Mouse (Mus musculus) midbrain, embryonic 14.5 days (tissue): ENCODE measurements around the gene Usp8. TPM values are rescaled to one million over a fixed set of nuclear protein-coding genes. Genes with fewer than 3 reads are reported as not detected.

ENCODE experiments used
- ATAC-seq: fragments of 200-750 bp; cut with Nextera tagmentation; 2 replicates; pipeline ENCODE4 v1.8.0; 2017; ENCODE audit warnings: moderate number of reproducible peaks, moderate library complexity; ENCODE audit not compliant: low FRiP score, low TSS enrichment
- DNase-seq: peaks from one replicate; pipeline ENCODE4 v3.0.0-alpha.2; 2015
- H3K27ac ChIP-seq: fragments of 300-500 bp; sonication (generic); replicated peaks from 2 replicates; pipeline ENCODE4 v1.5.1; 2014; ENCODE audit warnings: mild to moderate bottlenecking, low read depth, low read length, moderate library complexity
- H3K27me3 ChIP-seq: fragments of 300-500 bp; sonication (generic); 2 replicates; pipeline ENCODE4 v1.6.1; 2014; ENCODE audit warnings: low read length, control low read depth, mixed read lengths; ENCODE audit not compliant: control insufficient read depth, insufficient read depth
- H3K36me3 ChIP-seq: fragments of 300-500 bp; sonication (generic); 2 replicates; pipeline ENCODE4 v1.6.1; 2014; ENCODE audit warnings: low read length, control low read depth; ENCODE audit not compliant: control insufficient read depth, insufficient read depth
- H3K4me1 ChIP-seq: fragments of 300-500 bp; sonication (generic); 2 replicates; pipeline ENCODE4 v1.6.1; 2014; ENCODE audit warnings: mild to moderate bottlenecking, antibody characterized with exemption, low read length, control low read depth; ENCODE audit not compliant: control insufficient read depth, insufficient read depth
- H3K4me2 ChIP-seq: fragments of 300-500 bp; sonication (generic); 2 replicates; pipeline ENCODE4 v1.6.1; 2014; ENCODE audit warnings: mild to moderate bottlenecking, low read length, moderate library complexity
- H3K4me3 ChIP-seq: fragments of 300-500 bp; sonication (generic); replicated peaks from 2 replicates; pipeline ENCODE4 v1.5.1; 2014; ENCODE audit warnings: low read depth, low read length
- H3K9ac ChIP-seq: fragments of 300-500 bp; sonication (generic); replicated peaks from 2 replicates; pipeline ENCODE4 v1.6.1; 2014; ENCODE audit warnings: mild to moderate bottlenecking, low read length, moderate library complexity
- H3K9me3 ChIP-seq: fragments of 300-500 bp; sonication (generic); 2 replicates; pipeline ENCODE4 v1.6.1; 2016; ENCODE audit warnings: low read length, control low read depth, mixed read lengths; ENCODE audit not compliant: control insufficient read depth
- WGBS: fragments of 180-500 bp; shearing (Covaris S2); extraction: QIAGEN DNeasy Blood & Tissue Kit; methylation state at CpG from one replicate; pipeline ENCODE4 v1.1.7; 2014; 5-methylcytosine and 5-hydroxymethylcytosine counted together
- polyA plus RNA-seq: library from polyadenylated mRNA; unstranded; fragments of >200 nt; fragmentation: Nextera tagmentation; extraction: Ambion mirVana; gene quantifications from 2 replicates; pipeline ENCODE4 v1.2.1, GENCODE M21; 2014

Usp8 gene
- polyA plus RNA-seq, 1 experiment from 2014 or later, result 31.1 TPM

DNA sequence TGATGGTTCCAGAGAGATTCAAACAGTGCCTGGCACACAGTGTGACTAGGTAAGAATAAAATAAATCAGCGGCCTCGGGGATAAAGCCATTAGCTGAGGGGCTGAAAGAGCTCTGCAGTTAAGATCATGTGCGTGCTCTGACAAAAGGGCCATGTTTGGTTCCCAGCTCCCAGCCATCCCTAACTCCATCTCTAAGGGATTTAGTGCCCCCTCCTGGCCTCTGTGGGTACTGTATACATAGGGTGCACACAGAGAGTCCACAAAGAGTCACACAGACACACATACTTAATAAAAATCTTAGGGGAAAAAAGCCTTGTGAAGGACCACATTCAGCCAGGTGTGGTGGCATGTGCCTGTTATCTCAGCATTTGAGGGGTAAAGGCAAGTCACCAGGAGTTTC, 60.5 kb downstream of the Usp8 start:
- no peaks in the 10 kb centered on the region for H3K27me3 ChIP-seq
- H3K4me1 ChIP-seq, result no peaks in the 10 kb centered on the region
- DNase-seq (peak; percentile 3), ATAC-seq (no peak)
- no peak overlapping the region for H3K4me2 ChIP-seq
- no peak overlapping the region for H3K9ac ChIP-seq
- 98% methylated on average over 3 of the region's 3 CpGs for WGBS
- H3K9me3 ChIP-seq, result no peaks in the 10 kb centered on the region
- H3K27ac ChIP-seq, result no peak overlapping the region
- H3K4me3 ChIP-seq, result no peak overlapping the region
- peaks cover 11% of the 10 kb centered on the region for H3K36me3 ChIP-seq

DNA sequence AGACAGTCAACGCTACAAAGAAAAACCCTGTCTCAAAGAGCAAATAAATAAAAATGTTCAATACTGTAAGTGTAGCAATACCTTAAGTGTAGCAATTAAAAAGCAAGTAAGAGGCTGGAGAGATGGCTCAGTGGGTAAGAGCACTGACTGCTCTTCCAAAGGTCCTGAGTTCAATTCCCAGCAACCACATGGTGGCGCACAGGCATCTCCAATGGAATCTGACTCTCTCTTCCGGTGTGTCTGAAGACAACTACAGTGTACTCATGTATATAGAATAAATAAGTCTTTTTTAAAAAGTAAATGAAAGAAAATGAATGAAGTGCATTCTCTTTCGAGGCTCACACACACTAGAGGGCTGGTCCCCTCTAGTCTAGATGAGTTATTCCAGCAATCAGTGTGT, 61.1 kb downstream of the Usp8 start:
- ATAC-seq, result no peak
- Histone ChIP-seq H3K4me3 (no peak overlapping the region), H3K27me3 (no peaks in the 10 kb centered on the region), H3K9me3 (no peaks in the 10 kb centered on the region), H3K36me3 (peaks cover 7% of the 10 kb centered on the region), H3K4me2 (no peak overlapping the region), H3K9ac (no peak overlapping the region), H3K4me1 (no peaks in the 10 kb centered on the region), H3K27ac (no peak overlapping the region)
- DNase-seq, result peak; percentile 20
- 75% methylated on average over 4 of the region's 4 CpGs for WGBS

DNA sequence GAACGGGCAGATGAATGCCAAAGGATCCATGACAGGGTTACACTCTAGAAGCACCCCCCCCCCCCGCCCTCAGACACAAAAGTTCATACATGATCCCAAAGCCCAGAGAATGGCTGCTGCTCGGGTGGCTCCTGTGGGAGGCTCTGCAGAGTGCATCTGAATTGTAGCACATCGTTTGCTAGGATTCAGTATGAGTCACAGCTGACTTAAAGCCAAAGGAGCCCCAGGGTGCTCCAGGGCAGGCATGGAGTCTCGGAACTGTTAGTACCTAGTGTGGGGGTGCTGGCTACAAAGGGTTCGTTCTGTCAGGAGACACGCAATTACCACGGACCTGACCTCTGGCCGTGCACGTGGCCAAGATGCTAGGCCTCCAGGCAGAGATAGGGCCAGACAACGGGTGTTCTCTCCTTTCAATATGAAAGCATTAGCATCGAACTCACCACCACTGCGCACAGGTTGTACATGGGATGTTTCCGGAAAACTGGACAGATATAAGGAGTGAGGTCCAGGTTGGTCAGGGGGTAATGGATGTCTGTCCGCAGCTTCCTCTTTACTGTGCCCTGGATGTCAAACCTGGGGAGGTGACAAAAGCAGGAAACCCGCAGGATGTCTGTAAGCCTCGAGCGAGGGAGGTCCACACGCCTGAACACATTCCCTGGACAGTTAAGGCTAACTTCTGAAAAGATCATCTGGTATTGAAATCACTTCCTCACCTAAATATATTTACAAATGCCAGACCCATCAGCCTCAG, 62.5 kb downstream of the Usp8 start:
- no peaks in the 10 kb centered on the region for H3K4me1 ChIP-seq
- 79% methylated on average over 19 of the region's 19 CpGs for WGBS

GRCm38 (mm10) chr2:126772217-126772616, 65.1 kb downstream of the Usp8 start:
- Histone ChIP-seq H3K27me3 (no peaks in the 10 kb centered on the region), H3K4me3 (no peak overlapping the region), H3K4me1 (no peaks in the 10 kb centered on the region), H3K36me3 (no peaks in the 10 kb centered on the region), H3K9me3 (no peaks in the 10 kb centered on the region), H3K27ac (no peak overlapping the region), H3K9ac (no peak overlapping the region), H3K4me2 (no peak overlapping the region)
- no peak for ATAC-seq
- WGBS, result 93% methylated on average over 5 of the region's 5 CpGs
- no peak for DNase-seq

More for the DNA sequence above, 62.5 kb downstream of the Usp8 start:
- Histone ChIP-seq H3K9ac (no peak overlapping the region), H3K36me3 (no peaks in the 10 kb centered on the region), H3K4me3 (no peak overlapping the region), H3K9me3 (no peaks in the 10 kb centered on the region), H3K27me3 (no peaks in the 10 kb centered on the region), H3K4me2 (no peak overlapping the region), H3K27ac (no peak overlapping the region)
- ATAC-seq (no peak), DNase-seq (no peak)

DNA sequence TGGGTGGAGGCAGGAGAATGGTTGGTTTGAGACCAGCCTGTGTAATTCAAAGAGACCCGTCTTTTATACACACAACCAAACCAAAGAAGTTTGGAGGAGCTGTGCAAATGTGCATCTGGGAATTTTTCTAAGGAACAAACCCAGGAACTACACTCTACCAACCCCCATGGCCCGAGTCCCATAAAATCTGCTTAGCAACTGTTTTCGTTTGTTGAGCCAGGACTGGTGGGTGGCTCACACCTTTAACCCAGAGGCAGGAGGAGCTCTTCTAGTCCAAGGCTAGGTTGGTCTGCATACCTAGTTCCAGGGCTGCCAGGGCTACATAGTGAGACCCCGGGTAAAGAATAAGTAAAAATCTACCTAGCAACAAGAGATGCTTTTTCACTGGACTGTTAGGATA, 68.8 kb downstream of the Usp8 start:
- WGBS, result 68% methylated on average over 4 of the region's 4 CpGs

DNA sequence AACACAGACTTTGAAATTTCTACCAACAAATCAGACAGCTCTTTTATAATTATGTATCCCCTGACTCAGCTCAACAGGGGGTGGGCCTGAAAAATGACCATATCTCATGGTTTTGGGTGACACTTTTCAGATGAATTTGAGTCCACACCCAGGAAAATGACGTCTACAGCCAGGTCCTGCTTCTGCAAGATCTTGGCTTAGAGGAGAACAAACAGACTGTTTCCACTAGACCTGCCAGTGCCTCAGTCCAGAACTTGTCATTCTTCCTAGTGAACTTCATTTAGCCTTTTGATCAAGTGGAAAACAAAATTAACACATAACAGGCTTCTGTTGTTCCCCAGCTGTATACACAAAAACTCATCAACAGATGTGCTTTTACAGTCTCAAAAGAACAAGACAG, 69.3 kb downstream of the Usp8 start:
- no peak overlapping the region for H3K4me3 ChIP-seq
- H3K4me2 ChIP-seq, result no peak overlapping the region
- H3K9ac ChIP-seq, result no peak overlapping the region
- 70% methylated on average over 1 of the region's 1 CpGs for WGBS
- no peak for ATAC-seq
- H3K27ac ChIP-seq, result no peak overlapping the region
- H3K9me3 ChIP-seq, result no peaks in the 10 kb centered on the region
- H3K4me1 ChIP-seq, result no peaks in the 10 kb centered on the region
- H3K27me3 ChIP-seq, result no peaks in the 10 kb centered on the region
- no peak for DNase-seq
- H3K36me3 ChIP-seq, result no peaks in the 10 kb centered on the region

More for the DNA sequence above, 68.8 kb downstream of the Usp8 start:
- Histone ChIP-seq H3K27ac (no peak overlapping the region), H3K9me3 (no peaks in the 10 kb centered on the region), H3K4me2 (no peak overlapping the region), H3K4me3 (no peak overlapping the region), H3K27me3 (no peaks in the 10 kb centered on the region), H3K36me3 (no peaks in the 10 kb centered on the region), H3K9ac (no peak overlapping the region), H3K4me1 (no peaks in the 10 kb centered on the region)
- DNase-seq (no peak), ATAC-seq (no peak)

DNA sequence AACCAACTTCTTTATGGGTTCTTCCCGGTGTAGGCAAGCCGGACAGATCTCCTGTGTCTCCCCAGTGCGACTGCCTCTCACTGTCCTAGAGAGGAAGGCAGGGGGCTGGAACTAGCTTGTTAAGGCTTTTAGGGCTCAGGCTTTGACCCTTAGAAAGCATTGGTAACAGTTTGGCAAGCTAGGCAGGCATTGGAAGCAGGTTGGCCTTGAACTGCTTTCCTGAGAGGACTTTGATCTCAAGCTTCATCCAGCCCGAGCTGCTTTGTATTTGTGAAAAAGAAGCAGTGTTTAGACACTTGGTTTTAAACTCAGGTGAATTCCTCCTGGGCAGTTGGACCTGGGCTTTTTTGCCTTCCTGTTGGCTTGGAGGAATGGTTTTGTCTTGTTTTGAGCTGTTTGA, 71.7 kb downstream of the Usp8 start:
- Histone ChIP-seq H3K9me3 (no peaks in the 10 kb centered on the region), H3K4me3 (no peak overlapping the region), H3K36me3 (no peaks in the 10 kb centered on the region), H3K27me3 (no peaks in the 10 kb centered on the region), H3K27ac (no peak overlapping the region), H3K4me2 (no peak overlapping the region), H3K9ac (no peak overlapping the region), H3K4me1 (no peaks in the 10 kb centered on the region)
- ATAC-seq, result no peak
- WGBS, result 86% methylated on average over 4 of the region's 4 CpGs
- no peak for DNase-seq

DNA sequence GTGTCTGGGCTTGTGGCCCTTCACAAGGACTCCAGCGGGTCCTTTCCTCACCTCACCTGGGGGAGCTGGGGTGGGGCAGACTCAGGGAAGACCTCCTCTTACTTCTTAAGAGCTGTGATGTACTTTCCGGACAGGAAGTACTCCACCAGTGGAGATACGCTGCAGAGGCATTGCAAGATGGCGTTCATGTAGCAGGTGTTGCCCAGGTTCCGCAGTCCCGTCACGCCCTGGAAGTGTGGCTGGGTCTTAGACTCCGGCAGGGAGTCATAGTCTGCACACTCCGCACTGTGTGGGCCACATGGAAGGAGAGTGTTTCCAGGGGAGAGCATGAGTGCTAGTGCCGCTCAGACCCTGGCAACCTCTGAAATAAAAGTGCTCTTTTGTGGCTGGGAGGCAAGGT, 73.2 kb downstream of the Usp8 start:
- DNase-seq (no peak), ATAC-seq (no peak)
- Histone ChIP-seq H3K4me3 (no peak overlapping the region), H3K27ac (no peak overlapping the region), H3K9ac (no peak overlapping the region), H3K4me2 (no peak overlapping the region), H3K4me1 (no peaks in the 10 kb centered on the region), H3K9me3 (no peaks in the 10 kb centered on the region), H3K27me3 (no peaks in the 10 kb centered on the region), H3K36me3 (no peaks in the 10 kb centered on the region)
- 89% methylated on average over 10 of the region's 10 CpGs for WGBS

GRCm38 (mm10) chr2:126781478-126781877, 74.3 kb downstream of the Usp8 start:
- whole genome bisulfite sequencing, result 92% methylated on average over 1 of the region's 1 CpGs
- Histone ChIP-seq H3K27ac (no peak overlapping the region), H3K9me3 (no peaks in the 10 kb centered on the region), H3K4me1 (no peaks in the 10 kb centered on the region), H3K9ac (no peak overlapping the region), H3K27me3 (no peaks in the 10 kb centered on the region), H3K4me2 (no peak overlapping the region), H3K36me3 (no peaks in the 10 kb centered on the region), H3K4me3 (no peak overlapping the region)
- DNase-seq (no peak), ATAC-seq (no peak)
